ENCODE assay signal across 8 mouse cellular contexts in the genomic region with DNA sequence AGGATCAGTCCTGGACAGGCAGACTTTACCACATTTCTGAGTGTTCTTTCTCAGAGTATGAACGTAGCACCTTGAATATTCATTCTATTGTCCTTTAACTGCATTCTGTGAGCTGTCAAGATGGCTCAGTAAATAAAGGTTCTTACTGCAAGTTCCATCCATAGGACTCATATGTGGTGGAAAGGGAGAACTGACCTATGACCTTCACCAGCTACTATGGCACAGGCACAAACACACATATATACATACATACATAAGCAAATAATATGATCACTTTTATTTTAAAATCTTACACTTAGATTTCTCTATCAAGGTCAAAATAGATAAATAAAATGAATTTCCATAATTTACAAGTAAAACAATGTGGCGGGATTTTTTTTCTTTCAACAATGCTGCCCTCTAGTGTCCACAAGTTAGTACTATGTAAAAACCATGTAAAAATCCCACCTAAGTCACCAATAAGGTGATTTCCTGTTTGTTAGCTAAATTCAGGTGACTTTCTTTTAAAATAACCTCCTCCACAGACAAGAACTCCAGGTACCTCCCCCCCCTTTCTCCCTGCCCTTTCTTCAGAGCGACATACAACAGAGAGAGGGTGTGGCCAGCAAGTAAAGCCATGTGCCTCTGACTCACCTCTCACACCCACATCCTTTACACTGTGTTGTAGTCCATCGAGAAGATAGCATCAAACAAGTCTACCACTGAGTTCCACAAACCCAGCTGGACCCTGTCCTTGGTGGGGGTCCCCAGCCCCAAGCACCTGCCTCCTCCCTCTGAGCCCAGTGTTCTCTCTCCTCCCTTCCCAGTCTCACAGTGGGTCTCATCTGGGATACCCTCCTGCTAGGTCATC. TPM values are rescaled to one million over a fixed set of nuclear protein-coding genes. Genes with fewer than 3 reads are reported as not detected.
DNase-seq lines count a peak whose midpoint lies in the region; ATAC-seq and TF ChIP-seq lines count a peak whose summit lies in the region.
"Had no signal": no experiment of that assay in that cellular context is flagged by ENCODE, and none has a peak within 500 bp of the region (broad histone marks: within the 10 kb centered on the region; RNA-seq: fewer than 3 reads in every experiment).

No protein-coding gene starts in this region.

- H3K27ac ChIP-seq in midbrain, embryonic 16.5 days (ENCODE audit: low read length), result no peak overlapping the region

- H3K36me3 ChIP-seq in midbrain, embryonic 16.5 days (ENCODE audit: control insufficient read depth, insufficient read depth, low read length), result no peaks in the 10 kb centered on the region

- no peak overlapping the region for H3K4me2 ChIP-seq in midbrain, embryonic 16.5 days (ENCODE audit: low read length)

- no peaks in the 10 kb centered on the region for H3K9me3 ChIP-seq in midbrain, embryonic 16.5 days (replicated peaks; ENCODE audit: control insufficient read depth, low read length, poor library complexity, severe bottlenecking)

- no peak overlapping the region for H3K9ac ChIP-seq in midbrain, embryonic 16.5 days (ENCODE audit: low read depth, low read length)

- peak; percentile 34 to 35 for DNase-seq in left cerebral cortex, postnatal 14 days (ENCODE audit: low spot score in 2 of 2)
- no peak for DNase-seq in left cerebral cortex, postnatal 36 days (ENCODE audit: low spot score in 2 of 2)
- no peak for DNase-seq in Patski (ENCODE audit: low read depth, low spot score)
- DNase-seq in adrenal gland, postnatal 14 days, result no peak
- no peak for DNase-seq in urinary bladder, postnatal 25 days (ENCODE audit: low spot score)

- 51% methylated on average over 4 of the region's 4 CpGs for WGBS in midbrain, embryonic 16.5 days

- in situ Hi-C loops in Patski (cut with MboI; ENCODE audit: low pct_unique_long_range_greater_than_20kb), result no loop called here

- intact Hi-C loops in left cerebral cortex, postnatal 14 days (cut with DNase I), result loop anchor here (5.0 kb wide), 1 partner anchor 365 kb away; no protein-coding TSS in a partner anchor
- intact Hi-C loops in left cerebral cortex, postnatal 36 days (cut with DNase I), result loop anchor here (2.0 kb wide), 1 partner anchor 368 kb away; no protein-coding TSS in a partner anchor

- no peak overlapping the region for H3K4me3 ChIP-seq in midbrain, embryonic 16.5 days (ENCODE audit: low read depth, low read length)
- H3K4me3 ChIP-seq: erythroblast, embryonic 14.5 days had no signal

- POLR2A ChIA-PET in Patski (lab: Charles Lee), result no interaction called here

- H3K4me1 ChIP-seq in midbrain, embryonic 16.5 days (ENCODE audit: control insufficient read depth, insufficient read depth, low read length), result no peaks in the 10 kb centered on the region

- CTCF ChIA-PET in Patski (lab: Charles Lee), result interaction anchor here (0.8 to 6.0 kb wide), 19 partner anchors 9 to 586 kb away, joined by 3 to 42 read pairs (median 4); no protein-coding TSS in a partner anchor

- H3K27me3 ChIP-seq in Patski, result no peaks in the 10 kb centered on the region
- H3K27me3 ChIP-seq in midbrain, embryonic 16.5 days (ENCODE audit: control insufficient read depth, insufficient read depth, low read depth, low read length), result no peaks in the 10 kb centered on the region

- TF ChIP-seq CTCF in Patski (IDR thresholded peaks at IDR 0.05), result peak; percentile 74

- peak; percentile 72 for ATAC-seq in Patski
- ATAC-seq in granulocyte monocyte progenitor cell, adult 5-6 weeks (replicated peaks; ENCODE audit: poor library complexity, severe bottlenecking), result peak; percentile 61
- peak; percentile 71 for ATAC-seq in midbrain, embryonic 16.5 days

RNA-seq across cellular contexts. Expression of gene Ssr3, which starts 39.9 kb away (rescaled TPM):
- 10 to 100 TPM; 93.8 to 96.4 TPM for total RNA-seq in left cerebral cortex, postnatal 14 days (2021)
- 10 to 100 TPM; 89.4 to 90.8 TPM for total RNA-seq in left cerebral cortex, postnatal 36 days (2021)
- polyA plus RNA-seq in Patski (2021), result 475 TPM
- total RNA-seq in granulocyte monocyte progenitor cell, adult 5-6 weeks (2014; fragmentation: Nextera tagmentation), result 316 and 354 TPM in 2 replicates
- total RNA-seq in granulocyte monocyte progenitor cell, adult 5-6 weeks (2017), result 429 and 473 TPM in 2 replicates
- 170 and 172 TPM in 2 replicates for polyA plus RNA-seq in midbrain, embryonic 16.5 days (2015; fragmentation: Nextera tagmentation; extraction: Ambion mirVana)
- 168 and 188 TPM in 2 replicates for total RNA-seq in adrenal gland, postnatal 14 days (2021)

Comparison
In these comparisons a context has a peak if more than half of its experiments do, and no peak if none do; other contexts are left out.
1. DNase-seq: peak in left cerebral cortex, postnatal 14 days (2 of 2); none in left cerebral cortex, postnatal 36 days (0 of 2), Patski (single experiment), adrenal gland, postnatal 14 days (single experiment) and urinary bladder, postnatal 25 days (single experiment).
2. Peak in every context shown above with its lines, with median percentiles within 50 percentile points of each other: ATAC-seq.